Mouse (Mus musculus) liver, adult 2 months (tissue): ENCODE measurements around the gene Ccdc82. TPM values are rescaled to one million over a fixed set of nuclear protein-coding genes. Genes with fewer than 3 reads are reported as not detected.

Experiments
- DNase-seq: peaks from one replicate; pipeline ENCODE4 v3.0.0-alpha.2; 2011; ENCODE audit warnings: low read depth, low spot score; ENCODE audit errors: extremely low read depth
- H3K27ac ChIP-seq: fragments of 200-500 bp; replicated peaks from 2 replicates; pipeline ENCODE4 v1.5.1; 2012; ENCODE audit warnings: low read depth, mild to moderate bottlenecking, control low read depth, inconsistent platforms, low read length; ENCODE audit not compliant: insufficient read depth
- H3K27me3 ChIP-seq: fragments of 200-500 bp; 2 replicates; pipeline ENCODE4 v1.6.1; 2012; ENCODE audit warnings: mild to moderate bottlenecking, moderate library complexity, low read length, inconsistent platforms; ENCODE audit not compliant: control insufficient read depth, insufficient read depth
- H3K36me3 ChIP-seq: fragments of 200-500 bp; 2 replicates; pipeline ENCODE4 v1.6.1; 2012; ENCODE audit warnings: low read length, inconsistent platforms; ENCODE audit not compliant: control insufficient read depth, insufficient read depth
- H3K4me1 ChIP-seq: fragments of 200-500 bp; 2 replicates; pipeline ENCODE4 v1.6.1; 2011; ENCODE audit warnings: low read length; ENCODE audit not compliant: control insufficient read depth, insufficient read depth
- H3K4me3 ChIP-seq: fragments of 200-500 bp; 2 replicates; pipeline ENCODE4 v1.5.1; 2011; ENCODE audit warnings: low read depth, mild to moderate bottlenecking, control low read depth, low read length, moderate library complexity; ENCODE audit not compliant: insufficient read depth
- H3K79me2 ChIP-seq: fragments of 200-500 bp; 2 replicates; pipeline ENCODE4 v1.6.1; 2012; ENCODE audit warnings: inconsistent platforms, mild to moderate bottlenecking, low read length, moderate library complexity; ENCODE audit not compliant: control insufficient read depth, insufficient read depth
- H3K9ac ChIP-seq: fragments of 200-500 bp; 2 replicates; pipeline ENCODE4 v1.6.1; 2012; ENCODE audit warnings: low read depth, mild to moderate bottlenecking, control low read depth, inconsistent platforms, low read length
- CTCF ChIP-seq: fragments of 200-500 bp; IDR thresholded peaks from 2 replicates; pipeline ENCODE4 v1.5.1; 2011; ENCODE audit warnings: low read depth, low read length, control low read depth
- POLR2A ChIP-seq: fragments of 200-500 bp; IDR thresholded peaks from 2 replicates; pipeline ENCODE4 v1.6.1; 2011; ENCODE audit warnings: low read length, control low read depth; ENCODE audit not compliant: insufficient read depth; ENCODE audit errors: extremely low read depth
- WGBS: fragments of 180-500 bp; shearing (Covaris S2); methylation state at CpG from one replicate; pipeline ENCODE4 v1.1.7; 2018; 5-methylcytosine and 5-hydroxymethylcytosine counted together
- polyA plus RNA-seq: library from polyadenylated mRNA; depleted of rRNA; stranded (reverse); fragments of >200 nt; gene quantifications from 2 replicates; pipeline ENCODE4 v1.2.3, GENCODE M21; 2012; rRNA removed
- total RNA-seq: library from RNA; depleted of rRNA; stranded (reverse); fragments of >200 nt; gene quantifications from 2 replicates; pipeline ENCODE4 v1.2.3, GENCODE M21; 2014; rRNA removed

Ccdc82 gene
- total and polyA plus RNA-seq, 2 experiments: 1.6 to 6.9 TPM

GRCm38 (mm10) chr9:13314577-13315004 lies 67.8 kb downstream of the Ccdc82 start:
- WGBS: 78% methylated on average over 5 of the region's 5 CpGs

DNA sequence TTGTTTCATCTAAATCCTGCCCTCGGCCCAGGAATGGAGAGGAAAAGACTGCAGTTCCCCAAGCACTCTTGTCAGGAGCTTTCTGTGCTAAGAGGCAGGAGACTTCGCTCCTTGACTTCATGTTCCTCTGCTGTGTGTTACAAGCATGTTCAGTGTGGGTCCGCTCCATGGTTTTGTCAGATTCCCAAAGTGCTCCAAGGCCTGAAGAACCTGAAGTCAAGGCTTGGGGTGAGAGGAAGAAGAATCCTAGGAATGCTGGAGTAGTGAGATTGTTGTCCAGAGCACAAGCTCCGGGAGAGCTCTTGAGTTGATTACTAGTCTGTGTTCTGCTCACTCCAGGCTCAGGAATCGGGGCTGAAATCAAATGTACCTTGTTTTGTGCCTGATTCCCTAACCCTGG lies 68.6 kb downstream of the Ccdc82 start:
- 0 out of 2 replicates have a peak, but pooled peaks cover under 1% of the 10 kb centered on the region for H3K4me1 ChIP-seq
- no peaks in the 10 kb centered on the region; the same call in 1 of the 2 replicates for H3K79me2 ChIP-seq
- DNase-seq: no peak
- H3K27ac ChIP-seq: no peak overlapping the region
- 61% methylated on average over 5 of the region's 5 CpGs for WGBS
- H3K36me3 ChIP-seq: no peaks in the 10 kb centered on the region
- no peaks in the 10 kb centered on the region for H3K27me3 ChIP-seq
- no peak overlapping the region for H3K4me3 ChIP-seq
- H3K9ac ChIP-seq: no peak overlapping the region
- TF ChIP-seq POLR2A (no peak), CTCF (no peak)

More at GRCm38 (mm10) chr9:13314577-13315004, 67.8 kb downstream of the Ccdc82 start:
- no peak overlapping the region for H3K4me3 ChIP-seq
- DNase-seq: no peak
- no peak for TF ChIP-seq CTCF
- TF ChIP-seq POLR2A: no peak
- H3K9ac ChIP-seq: no peak overlapping the region
- H3K4me1 ChIP-seq: 0 out of 2 replicates have a peak, but pooled peaks cover 2% of the 10 kb centered on the region
- no peaks in the 10 kb centered on the region for H3K27me3 ChIP-seq
- no peaks in the 10 kb centered on the region for H3K36me3 ChIP-seq
- H3K79me2 ChIP-seq: no peaks in the 10 kb centered on the region; the same call in 1 of the 2 replicates
- H3K27ac ChIP-seq: no peak overlapping the region

DNA sequence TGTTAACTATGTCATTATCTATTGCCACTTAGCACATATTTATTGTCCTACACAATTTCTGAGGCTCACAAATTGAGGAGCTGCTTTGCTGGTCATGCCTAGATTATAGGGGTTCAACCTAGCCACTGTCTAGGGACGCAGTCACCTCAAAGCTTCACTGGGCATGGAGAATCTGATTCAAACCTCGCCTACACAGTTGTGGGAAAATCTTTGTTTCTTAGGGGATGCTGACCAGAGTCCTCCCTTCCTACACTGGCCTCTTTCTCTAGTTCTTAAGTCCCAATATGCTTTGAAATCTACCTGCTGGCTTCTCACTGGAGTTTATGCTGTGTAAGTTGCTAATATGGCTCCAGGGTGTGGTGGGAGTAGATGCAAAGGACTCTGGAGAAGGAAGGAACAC lies 72.8 kb downstream of the Ccdc82 start:
- WGBS: 80% methylated on average over 2 of the region's 2 CpGs
- H3K27ac ChIP-seq: no peak overlapping the region

GRCm38 (mm10) chr9:13320800-13321364 lies 74.1 kb downstream of the Ccdc82 start:
- Histone ChIP-seq H3K4me3 (no peak overlapping the region), H3K9ac (no peak overlapping the region), H3K79me2 (no peaks in the 10 kb centered on the region; the same call in 1 of the 2 replicates), H3K27ac (no peak overlapping the region), H3K36me3 (no peaks in the 10 kb centered on the region), H3K4me1 (no peaks in the 10 kb centered on the region; the same call in 1 of the 2 replicates), H3K27me3 (no peaks in the 10 kb centered on the region)
- DNase-seq: no peak
- TF ChIP-seq POLR2A (no peak), CTCF (no peak)
- 76% methylated on average over 5 of the region's 5 CpGs for WGBS

More for the DNA sequence above, 72.8 kb downstream of the Ccdc82 start:
- Histone ChIP-seq H3K9ac (no peak overlapping the region), H3K4me3 (no peak overlapping the region), H3K27me3 (no peaks in the 10 kb centered on the region), H3K4me1 (no peaks in the 10 kb centered on the region; the same call in 1 of the 2 replicates), H3K79me2 (no peaks in the 10 kb centered on the region; the same call in 1 of the 2 replicates), H3K36me3 (no peaks in the 10 kb centered on the region)
- no peak for TF ChIP-seq POLR2A
- DNase-seq: no peak

- Histone ChIP-seq H3K79me2 (no peaks in the 10 kb centered on the region), H3K4me1 (no peaks in the 10 kb centered on the region; the same call in 1 of the 2 replicates), H3K27me3 (no peaks in the 10 kb centered on the region), H3K9ac (no peak overlapping the region), H3K36me3 (no peaks in the 10 kb centered on the region), H3K27ac (no peak overlapping the region), H3K4me3 (no peak overlapping the region)
- DNase-seq: no peak
- WGBS: 68% methylated on average over 2 of the region's 2 CpGs
- TF ChIP-seq CTCF (no peak), POLR2A (no peak)
These were observed 76.3 kb downstream of the Ccdc82 start for GRCm38 (mm10) chr9:13323074-13323473.

DNA sequence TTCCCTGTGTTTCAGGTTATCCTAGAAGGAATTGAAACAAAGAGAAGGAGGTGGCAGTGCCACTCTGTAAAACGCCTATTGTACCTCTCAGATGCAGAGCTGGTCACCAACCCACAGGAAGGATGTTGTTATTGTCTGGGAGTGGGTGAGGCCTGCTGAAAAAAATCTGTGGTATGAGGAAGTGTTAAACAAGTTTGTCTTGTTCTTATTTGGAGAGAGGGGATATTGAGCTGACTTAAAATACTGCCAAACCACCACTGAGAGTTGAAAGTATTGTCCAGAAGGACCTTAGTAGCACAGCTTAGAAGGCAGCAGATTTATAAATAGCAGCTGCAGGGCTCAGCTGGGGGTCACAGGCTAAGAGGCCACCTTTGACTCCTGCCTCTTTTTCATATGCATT lies 76.9 kb downstream of the Ccdc82 start:
- no peak for TF ChIP-seq POLR2A
- no peak for TF ChIP-seq CTCF
- Histone ChIP-seq H3K27me3 (no peaks in the 10 kb centered on the region), H3K4me1 (no peaks in the 10 kb centered on the region; the same call in 1 of the 2 replicates), H3K36me3 (no peaks in the 10 kb centered on the region), H3K27ac (no peak overlapping the region), H3K4me3 (no peak overlapping the region), H3K79me2 (no peaks in the 10 kb centered on the region), H3K9ac (no peak overlapping the region)
- DNase-seq: no peak
- 33% methylated on average over 1 of the region's 1 CpGs for WGBS

Other genes with a start within 250 kb of the Ccdc82 start
- 1.7 and 2.7 TPM in 2 replicates for gene Jrkl, start 1.1 kb upstream of the Ccdc82 start, total RNA-seq
- gene Jrkl, start 1.1 kb upstream of the Ccdc82 start, polyA plus RNA-seq: 0.12 TPM in 2 replicates
- 1.2 and 1.7 TPM in 2 replicates for gene Maml2, start 51.0 kb downstream of the Ccdc82 start, total RNA-seq
- gene Maml2, start 51.0 kb downstream of the Ccdc82 start, polyA plus RNA-seq: 0.50 and 0.77 TPM in 2 replicates
- not detected in 2 replicates for gene Gm17571, start 199.8 kb downstream of the Ccdc82 start, total RNA-seq
- not detected in 2 replicates for gene Gm17571, start 199.8 kb downstream of the Ccdc82 start, polyA plus RNA-seq